Mouse (Mus musculus): ENCODE results near the gene Atg14. TPM values are rescaled to one million over a fixed set of nuclear protein-coding genes. Genes with fewer than 3 reads are reported as not detected.

The Atg14 gene
- polyA plus RNA-seq, 1 experiment from 2014 or later, result 6.3 TPM

DNA sequence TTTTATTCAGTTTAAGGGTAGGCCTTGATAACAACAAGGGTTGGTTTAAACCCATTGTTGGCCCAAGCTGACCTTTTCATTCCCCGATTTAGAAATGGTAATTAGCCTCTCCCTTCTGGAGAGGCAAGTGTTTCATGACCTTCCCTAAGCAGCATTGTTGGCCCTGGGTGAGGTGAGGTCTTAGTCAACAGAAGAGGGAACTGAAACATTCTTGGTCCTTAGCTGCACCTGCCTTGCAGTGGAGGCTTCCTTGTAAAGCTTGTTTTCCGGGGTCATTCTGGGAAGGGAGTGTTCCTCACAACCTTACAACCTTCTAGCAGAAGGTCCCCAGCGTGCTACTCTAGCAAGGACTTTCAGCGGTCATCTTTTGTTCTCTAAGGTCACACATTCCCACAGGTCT lies 2.3 kb upstream of the Atg14 start:
- no peaks in the 10 kb centered on the region for H3K36me3 ChIP-seq (replicated peaks; ENCODE audit: insufficient read depth, low read length)
- no peak overlapping the region for H3K4me2 ChIP-seq (ENCODE audit: low read depth, low read length)
- DNase-seq (no peak), ATAC-seq (no peak)
- peaks cover 7% of the 10 kb centered on the region for H3K4me1 ChIP-seq (ENCODE audit: insufficient read depth)
- no peaks in the 10 kb centered on the region for H3K27me3 ChIP-seq (ENCODE audit: insufficient read depth, low read length)
- no peaks in the 10 kb centered on the region for H3K9me3 ChIP-seq (ENCODE audit: low read length)
- 71% methylated on average over 4 of the region's 4 CpGs for WGBS (ENCODE audit: insufficient replicate concordance)
- TF ChIP-seq CTCF (IDR thresholded peaks at IDR 0.05; ENCODE audit: low read depth) (no peak), EP300 (IDR thresholded peaks at IDR 0.05; ENCODE audit: low read depth) (no peak)
- no peak overlapping the region for H3K27ac ChIP-seq (ENCODE audit: low read depth)
- H3K9ac ChIP-seq (replicated peaks), result no peak overlapping the region
- no peak overlapping the region for H3K4me3 ChIP-seq (ENCODE audit: low read depth, low read length)

DNA sequence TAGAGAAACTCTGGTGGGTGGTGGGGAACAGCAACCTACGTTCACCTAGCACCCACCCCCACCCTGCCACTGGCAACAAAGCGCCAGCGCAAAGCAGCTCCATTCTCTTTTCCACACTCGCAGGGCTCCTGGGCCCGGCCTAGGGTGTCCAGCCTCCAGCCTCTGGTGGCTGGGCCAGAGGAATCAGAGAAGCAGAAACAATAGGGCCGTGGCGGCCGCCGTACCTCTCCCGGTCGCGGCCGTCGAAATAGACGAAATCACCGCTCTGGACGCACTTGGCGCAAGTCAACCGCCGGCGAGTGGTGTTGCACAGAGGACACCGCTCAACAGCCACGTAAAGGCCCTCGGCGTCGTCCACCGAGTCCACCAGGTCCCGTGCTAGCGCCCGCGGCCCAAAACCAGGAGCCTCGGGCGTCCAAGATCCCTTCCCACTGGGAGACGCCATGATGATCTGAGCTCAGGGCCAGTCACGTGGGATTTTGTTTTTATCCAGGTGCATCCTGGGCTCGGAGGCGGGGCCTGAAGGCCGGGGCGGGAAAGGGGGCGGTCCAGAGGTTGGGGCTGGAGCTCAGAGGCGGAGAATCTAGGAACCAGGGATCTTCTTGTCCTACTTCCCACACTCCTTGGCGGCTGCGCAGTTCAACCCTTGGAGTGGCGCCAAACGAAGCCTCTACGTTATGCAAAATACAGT lies 2.3 kb downstream of the Atg14 start:
- peak overlapping the region; percentile 53; the same call in 1 of the 2 replicates for H3K27ac ChIP-seq (ENCODE audit: low read depth)
- H3K4me2 ChIP-seq (ENCODE audit: low read depth, low read length), result peak overlapping the region; percentile 91
- ATAC-seq (peak; percentile 96), DNase-seq (peak; percentile 98)
- H3K9me3 ChIP-seq (ENCODE audit: low read length), result no peaks in the 10 kb centered on the region
- H3K36me3 ChIP-seq (replicated peaks; ENCODE audit: insufficient read depth, low read length), result peaks cover 3% of the 10 kb centered on the region; the same call in 1 of the 2 replicates
- WGBS (ENCODE audit: insufficient replicate concordance), result under 1% methylated on average over 46 of the region's 46 CpGs
- peak; percentile 61; the same call in 1 of the 2 replicates for TF ChIP-seq EP300 (IDR thresholded peaks at IDR 0.05; ENCODE audit: low read depth)
- no peak for TF ChIP-seq CTCF (IDR thresholded peaks at IDR 0.05; ENCODE audit: low read depth)
- peak overlapping the region; percentile 82 for H3K4me3 ChIP-seq (ENCODE audit: low read depth, low read length)
- H3K27me3 ChIP-seq (ENCODE audit: insufficient read depth, low read length), result no peaks in the 10 kb centered on the region
- peak overlapping the region; percentile 85 for H3K9ac ChIP-seq (replicated peaks)
- H3K4me1 ChIP-seq (ENCODE audit: insufficient read depth), result peaks cover 20% of the 10 kb centered on the region

DNA sequence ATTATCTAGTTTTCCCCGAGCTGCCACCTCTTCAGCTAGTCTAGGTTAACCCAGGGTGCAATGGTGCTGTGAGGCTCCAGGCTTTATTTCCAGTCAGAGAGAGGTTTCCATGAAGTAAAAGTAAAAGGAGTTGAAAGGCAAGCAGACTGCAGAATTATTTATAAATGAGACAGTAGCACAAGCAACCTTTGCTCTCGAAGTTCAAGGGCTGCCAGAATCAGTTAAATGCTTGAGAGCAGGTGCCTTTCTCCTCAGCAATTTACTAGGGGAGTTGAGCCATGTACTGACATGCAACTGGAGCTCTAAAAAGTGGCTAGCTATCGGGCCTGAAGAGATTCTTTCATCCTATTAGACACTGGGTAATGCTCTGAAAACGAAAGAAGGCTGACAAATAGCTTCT lies 7.3 kb downstream of the Atg14 start:
- no peak for DNase-seq
- H3K27ac ChIP-seq (ENCODE audit: low read depth), result peak overlapping the region; percentile 53; the same call in 1 of the 2 replicates
- H3K4me3 ChIP-seq (ENCODE audit: low read depth, low read length), result no peak overlapping the region
- no peaks in the 10 kb centered on the region for H3K9me3 ChIP-seq (ENCODE audit: low read length)
- no peak overlapping the region for H3K9ac ChIP-seq (replicated peaks)
- 69% methylated on average over 4 of the region's 4 CpGs for WGBS (ENCODE audit: insufficient replicate concordance)
- no peaks in the 10 kb centered on the region for H3K27me3 ChIP-seq (ENCODE audit: insufficient read depth, low read length)
- TF ChIP-seq CTCF (IDR thresholded peaks at IDR 0.05; ENCODE audit: low read depth) (no peak), EP300 (IDR thresholded peaks at IDR 0.05; ENCODE audit: low read depth) (no peak)
- H3K4me1 ChIP-seq (ENCODE audit: insufficient read depth), result peaks cover 18% of the 10 kb centered on the region
- no peak overlapping the region for H3K4me2 ChIP-seq (ENCODE audit: low read depth, low read length)
- no peak; the same call in 1 of the 2 replicates for ATAC-seq
- peaks cover 3% of the 10 kb centered on the region; the same call in 1 of the 2 replicates for H3K36me3 ChIP-seq (replicated peaks; ENCODE audit: insufficient read depth, low read length)

- peak; percentile 73 for ATAC-seq
- no peak for DNase-seq
- no peak overlapping the region for H3K9ac ChIP-seq (replicated peaks)
- WGBS (ENCODE audit: insufficient replicate concordance), result 74% methylated on average over 1 of the region's 1 CpGs
- H3K27ac ChIP-seq (ENCODE audit: low read depth), result peak overlapping the region; percentile 53; the same call in 1 of the 2 replicates
- H3K4me3 ChIP-seq (ENCODE audit: low read depth, low read length), result no peak overlapping the region
- peaks cover 15% of the 10 kb centered on the region for H3K4me1 ChIP-seq (ENCODE audit: insufficient read depth)
- no peaks in the 10 kb centered on the region for H3K27me3 ChIP-seq (ENCODE audit: insufficient read depth, low read length)
- no peaks in the 10 kb centered on the region for H3K9me3 ChIP-seq (ENCODE audit: low read length)
- H3K36me3 ChIP-seq (replicated peaks; ENCODE audit: insufficient read depth, low read length), result peaks cover 3% of the 10 kb centered on the region; the same call in 1 of the 2 replicates
- TF ChIP-seq CTCF (IDR thresholded peaks at IDR 0.05; ENCODE audit: low read depth), result no peak
- TF ChIP-seq EP300 (IDR thresholded peaks at IDR 0.05; ENCODE audit: low read depth), result peak; percentile 45; the same call in 1 of the 2 replicates
- H3K4me2 ChIP-seq (ENCODE audit: low read depth, low read length), result no peak overlapping the region
These were observed 7.9 kb downstream of the Atg14 start for GRCm38 (mm10) chr14:47562530-47562929.

DNA sequence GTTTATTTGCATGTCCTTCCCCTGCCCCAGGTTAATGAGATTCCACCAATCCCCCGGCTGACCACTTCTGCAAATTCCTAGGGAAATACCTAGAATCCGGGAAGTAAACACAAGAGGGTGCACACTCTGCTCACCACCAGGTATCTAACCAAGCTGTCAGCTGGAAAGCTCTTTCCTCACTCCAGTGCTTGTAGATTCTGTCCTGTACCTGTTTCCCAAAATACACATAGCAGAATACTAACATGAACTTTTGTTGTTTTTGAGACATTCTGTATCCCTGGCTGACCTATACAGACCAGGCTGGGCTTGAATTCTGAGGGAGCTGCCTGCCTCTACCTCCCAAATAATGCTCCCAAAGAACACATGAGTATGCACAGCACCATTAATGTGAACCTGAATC lies 9.7 kb downstream of the Atg14 start:
- WGBS (ENCODE audit: insufficient replicate concordance), result 67% methylated on average over 2 of the region's 2 CpGs
- Histone ChIP-seq H3K27me3 (ENCODE audit: insufficient read depth, low read length) (no peaks in the 10 kb centered on the region), H3K9ac (replicated peaks) (no peak overlapping the region), H3K36me3 (replicated peaks; ENCODE audit: insufficient read depth, low read length) (peaks cover 5% of the 10 kb centered on the region; the same call in 1 of the 2 replicates), H3K4me3 (ENCODE audit: low read depth, low read length) (no peak overlapping the region), H3K4me2 (ENCODE audit: low read depth, low read length) (no peak overlapping the region), H3K4me1 (ENCODE audit: insufficient read depth) (peaks cover 9% of the 10 kb centered on the region; the same call in 1 of the 2 replicates), H3K27ac (ENCODE audit: low read depth) (0 out of 2 replicates have a peak overlapping the region, but pooled peaks have one; percentile 45), H3K9me3 (ENCODE audit: low read length) (no peaks in the 10 kb centered on the region)
- no peak for TF ChIP-seq EP300 (IDR thresholded peaks at IDR 0.05; ENCODE audit: low read depth)
- no peak for TF ChIP-seq CTCF (IDR thresholded peaks at IDR 0.05; ENCODE audit: low read depth)
- ATAC-seq (peak; percentile 73), DNase-seq (no peak)

DNA sequence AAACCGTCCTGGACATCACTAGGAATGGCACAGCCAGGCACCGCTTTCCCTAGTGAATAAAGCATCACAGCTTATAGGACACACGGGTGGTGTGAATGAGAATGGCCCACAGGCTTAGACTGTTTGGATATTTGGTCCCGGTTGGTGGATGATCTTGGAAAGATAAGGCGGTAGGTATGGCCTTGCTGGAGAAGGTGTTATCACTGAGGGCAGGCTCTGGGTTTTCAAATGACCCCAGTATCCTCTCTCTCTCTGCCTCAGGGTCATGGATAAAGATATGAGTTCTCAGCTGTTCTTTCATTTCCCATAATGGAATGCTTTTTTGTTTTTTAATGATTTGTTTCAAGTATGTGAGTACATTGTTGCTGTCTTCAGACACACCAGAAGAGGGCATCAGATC lies 15.2 kb downstream of the Atg14 start:
- ATAC-seq, result no peak
- TF ChIP-seq EP300 (IDR thresholded peaks at IDR 0.05; ENCODE audit: low read depth), result no peak
- TF ChIP-seq CTCF (IDR thresholded peaks at IDR 0.05; ENCODE audit: low read depth), result no peak

More for the DNA sequence above, 15.2 kb downstream of the Atg14 start:
- no peak for DNase-seq
- Histone ChIP-seq H3K9me3 (ENCODE audit: low read length) (no peaks in the 10 kb centered on the region), H3K4me1 (ENCODE audit: insufficient read depth) (no peaks in the 10 kb centered on the region), H3K4me2 (ENCODE audit: low read depth, low read length) (no peak overlapping the region), H3K36me3 (replicated peaks; ENCODE audit: insufficient read depth, low read length) (peaks cover 18% of the 10 kb centered on the region), H3K9ac (replicated peaks) (no peak overlapping the region), H3K4me3 (ENCODE audit: low read depth, low read length) (no peak overlapping the region), H3K27ac (ENCODE audit: low read depth) (no peak overlapping the region), H3K27me3 (ENCODE audit: insufficient read depth, low read length) (no peaks in the 10 kb centered on the region)
- WGBS (ENCODE audit: insufficient replicate concordance), result 86% methylated on average over 5 of the region's 5 CpGs
